Mouse (Mus musculus): ENCODE measurements at regions not wholly inside any gene's neighbourhood (a gene's known extent, or its start where the extent isn't known, plus 50 kb on each side); places are given as distances from the start of the nearest gene placed in this dataset.
A peak's percentile ranks its signal among the peaks of the same experiment; 100 is the strongest.

- H3K9me3 ChIP-seq = no peaks in the 10 kb centered on the region
- H3K36me3 ChIP-seq (replicated peaks) = no peaks in the 10 kb centered on the region
- peak overlapping the region; percentile 30 for H3K27ac ChIP-seq (replicated peaks)
- no peaks in the 10 kb centered on the region for H3K27me3 ChIP-seq (replicated peaks; ENCODE audit: low read depth, poor library complexity, severe bottlenecking)
- H3K4me3 ChIP-seq = no peak overlapping the region
- H3K4me1 ChIP-seq = peaks cover 24% of the 10 kb centered on the region
- DNase-seq (ENCODE audit: low spot score) = no peak
- 73% methylated on average over 17 of the region's 17 CpGs for WGBS
These were observed 107.3 kb upstream of the Tmem150c start for GRCm38 (mm10) chr5:100266671-100267510.

GRCm38 (mm10) chr5:100259803-100260693 is 100.4 kb upstream of the Tmem150c start:
- Histone ChIP-seq H3K4me3 (no peak overlapping the region), H3K9me3 (no peaks in the 10 kb centered on the region), H3K27me3 (replicated peaks; ENCODE audit: low read depth, poor library complexity, severe bottlenecking) (no peaks in the 10 kb centered on the region), H3K36me3 (replicated peaks) (no peaks in the 10 kb centered on the region), H3K4me1 (peaks cover 3% of the 10 kb centered on the region), H3K27ac (replicated peaks) (no peak overlapping the region)
- DNase-seq (ENCODE audit: low spot score) = no peak
- WGBS = 80% methylated on average over 8 of the region's 8 CpGs

- DNase-seq (ENCODE audit: low spot score) = no peak
- Histone ChIP-seq H3K27me3 (replicated peaks; ENCODE audit: low read depth, poor library complexity, severe bottlenecking) (no peaks in the 10 kb centered on the region), H3K27ac (replicated peaks) (no peak overlapping the region), H3K9me3 (no peaks in the 10 kb centered on the region), H3K36me3 (replicated peaks) (no peaks in the 10 kb centered on the region), H3K4me1 (peaks cover 12% of the 10 kb centered on the region), H3K4me3 (no peak overlapping the region)
- 84% methylated on average over 12 of the region's 12 CpGs for WGBS
These were observed 99.5 kb upstream of the Tmem150c start for GRCm38 (mm10) chr5:100258952-100259710.

GRCm38 (mm10) chr5:100255276-100255675 is 95.7 kb upstream of the Tmem150c start:
- no peak for DNase-seq (ENCODE audit: low spot score)
- H3K9me3 ChIP-seq = no peaks in the 10 kb centered on the region
- H3K27me3 ChIP-seq (replicated peaks; ENCODE audit: low read depth, poor library complexity, severe bottlenecking) = no peaks in the 10 kb centered on the region
- 93% methylated on average over 9 of the region's 9 CpGs for WGBS
- no peak overlapping the region for H3K4me3 ChIP-seq
- peaks cover 17% of the 10 kb centered on the region for H3K4me1 ChIP-seq
- no peaks in the 10 kb centered on the region for H3K36me3 ChIP-seq (replicated peaks)
- H3K27ac ChIP-seq (replicated peaks) = peak overlapping the region; percentile 3

- no peaks in the 10 kb centered on the region for H3K27me3 ChIP-seq (replicated peaks; ENCODE audit: low read depth, poor library complexity, severe bottlenecking)
- 94% methylated on average over 6 of the region's 6 CpGs for WGBS
These were observed 92.4 kb upstream of the Tmem150c start for GRCm38 (mm10) chr5:100252036-100252435.

GRCm38 (mm10) chr5:100249757-100250156 is 90.1 kb upstream of the Tmem150c start:
- H3K27ac ChIP-seq (replicated peaks) = no peak overlapping the region
- peak; percentile 23 for DNase-seq (ENCODE audit: low spot score)
- WGBS = 60% methylated on average over 3 of the region's 3 CpGs

More at GRCm38 (mm10) chr5:100252036-100252435, 92.4 kb upstream of the Tmem150c start:
- peaks cover 17% of the 10 kb centered on the region for H3K4me1 ChIP-seq
- no peaks in the 10 kb centered on the region for H3K9me3 ChIP-seq
- H3K36me3 ChIP-seq (replicated peaks) = no peaks in the 10 kb centered on the region
- H3K4me3 ChIP-seq = no peak overlapping the region
- no peak overlapping the region for H3K27ac ChIP-seq (replicated peaks)
- DNase-seq (ENCODE audit: low spot score) = no peak

GRCm38 (mm10) chr5:100248611-100249010 is 89.0 kb upstream of the Tmem150c start:
- Histone ChIP-seq H3K36me3 (replicated peaks) (no peaks in the 10 kb centered on the region), H3K4me1 (no peaks in the 10 kb centered on the region; the same call in 1 of the 2 replicates), H3K27ac (replicated peaks) (no peak overlapping the region), H3K9me3 (no peaks in the 10 kb centered on the region), H3K4me3 (no peak overlapping the region), H3K27me3 (replicated peaks; ENCODE audit: low read depth, poor library complexity, severe bottlenecking) (no peaks in the 10 kb centered on the region)
- 80% methylated on average over 5 of the region's 5 CpGs for WGBS
- DNase-seq (ENCODE audit: low spot score) = no peak

More at GRCm38 (mm10) chr5:100249757-100250156, 90.1 kb upstream of the Tmem150c start:
- Histone ChIP-seq H3K9me3 (no peaks in the 10 kb centered on the region), H3K4me3 (no peak overlapping the region), H3K4me1 (peaks cover 11% of the 10 kb centered on the region), H3K36me3 (replicated peaks) (no peaks in the 10 kb centered on the region), H3K27me3 (replicated peaks; ENCODE audit: low read depth, poor library complexity, severe bottlenecking) (no peaks in the 10 kb centered on the region)

- DNase-seq (ENCODE audit: low spot score) = no peak
- Histone ChIP-seq H3K27ac (replicated peaks) (no peak overlapping the region), H3K4me1 (no peaks in the 10 kb centered on the region), H3K9me3 (0 out of 2 replicates have a peak, but pooled peaks cover 1% of the 10 kb centered on the region), H3K36me3 (replicated peaks) (no peaks in the 10 kb centered on the region), H3K27me3 (replicated peaks; ENCODE audit: low read depth, poor library complexity, severe bottlenecking) (no peaks in the 10 kb centered on the region), H3K4me3 (no peak overlapping the region)
- WGBS = 96% methylated on average over 2 of the region's 2 CpGs
These were observed 87.1 kb upstream of the Tmem150c start for GRCm38 (mm10) chr5:100246709-100247108.

GRCm38 (mm10) chr5:100244811-100245210 is 85.2 kb upstream of the Tmem150c start:
- no peak for DNase-seq (ENCODE audit: low spot score)
- 0 out of 2 replicates have a peak, but pooled peaks cover 5% of the 10 kb centered on the region for H3K9me3 ChIP-seq
- no peaks in the 10 kb centered on the region for H3K27me3 ChIP-seq (replicated peaks; ENCODE audit: low read depth, poor library complexity, severe bottlenecking)
- no peak overlapping the region for H3K27ac ChIP-seq (replicated peaks)
- no peak overlapping the region for H3K4me3 ChIP-seq
- WGBS = 86% methylated on average over 3 of the region's 3 CpGs
- no peaks in the 10 kb centered on the region for H3K36me3 ChIP-seq (replicated peaks)
- H3K4me1 ChIP-seq = peaks cover 2% of the 10 kb centered on the region; the same call in 1 of the 2 replicates

- DNase-seq (ENCODE audit: low spot score) = no peak
- 0 out of 2 replicates have a peak, but pooled peaks cover 5% of the 10 kb centered on the region for H3K9me3 ChIP-seq
- no peaks in the 10 kb centered on the region for H3K27me3 ChIP-seq (replicated peaks; ENCODE audit: low read depth, poor library complexity, severe bottlenecking)
- peaks cover 7% of the 10 kb centered on the region; the same call in 1 of the 2 replicates for H3K4me1 ChIP-seq
- H3K27ac ChIP-seq (replicated peaks) = no peak overlapping the region
- 75% methylated on average over 6 of the region's 6 CpGs for WGBS
- no peak overlapping the region for H3K4me3 ChIP-seq
- H3K36me3 ChIP-seq (replicated peaks) = no peaks in the 10 kb centered on the region
These were observed 81.3 kb upstream of the Tmem150c start for GRCm38 (mm10) chr5:100240876-100241275.

- no peaks in the 10 kb centered on the region for H3K27me3 ChIP-seq (replicated peaks; ENCODE audit: low read depth, poor library complexity, severe bottlenecking)
- H3K27ac ChIP-seq (replicated peaks) = no peak overlapping the region
- no peak for DNase-seq (ENCODE audit: low spot score)
These were observed 80.0 kb upstream of the Tmem150c start for GRCm38 (mm10) chr5:100239632-100240031.

More at GRCm38 (mm10) chr5:100239632-100240031, 80.0 kb upstream of the Tmem150c start:
- 0 out of 2 replicates have a peak, but pooled peaks cover 5% of the 10 kb centered on the region for H3K9me3 ChIP-seq
- no peaks in the 10 kb centered on the region for H3K36me3 ChIP-seq (replicated peaks)
- no peak overlapping the region for H3K4me3 ChIP-seq
- 67% methylated on average over 7 of the region's 7 CpGs for WGBS
- H3K4me1 ChIP-seq = peaks cover 7% of the 10 kb centered on the region; the same call in 1 of the 2 replicates

Data from embryonic facial prominence, embryonic 10.5 days (tissue).